In the genomic region with DNA sequence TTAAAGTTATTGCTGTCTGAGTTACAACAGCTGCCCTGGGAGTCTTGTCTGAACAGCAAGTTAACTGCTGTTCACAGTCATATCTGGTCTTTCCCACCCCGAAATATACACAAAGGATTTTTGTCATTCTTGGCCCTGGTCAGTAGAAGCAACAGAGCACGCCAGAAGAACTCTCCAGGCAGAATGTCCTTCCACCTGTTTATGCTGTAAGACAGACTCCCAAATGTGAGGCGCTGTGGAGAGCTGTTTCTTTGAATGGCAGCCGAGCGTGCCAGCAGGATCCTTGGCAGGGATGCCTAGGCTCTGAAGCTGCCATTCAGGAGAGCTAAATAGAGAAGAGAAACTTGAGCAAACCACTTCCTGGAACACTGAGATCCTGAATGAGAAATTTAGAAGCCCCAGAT, we compare ENCODE assay signal across 7 mouse cellular contexts. TPM values are rescaled to one million over a fixed set of nuclear protein-coding genes. Genes with fewer than 3 reads are reported as not detected.
DNase-seq lines count a peak whose midpoint lies in the region; ATAC-seq and TF ChIP-seq lines count a peak whose summit lies in the region.

No protein-coding gene starts in this region.

- peak; percentile 35 for TF ChIP-seq CTCF in intestine, postnatal 0 days (IDR thresholded peaks at IDR 0.05; ENCODE audit: low read depth)

- peak overlapping the region; percentile 41; the same call in 1 of the 2 replicates for H3K27ac ChIP-seq in intestine, postnatal 0 days (ENCODE audit: low read depth, low read length)
- peak overlapping the region; percentile 56 for H3K27ac ChIP-seq in neural tube, embryonic 15.5 days (replicated peaks)

- DNase-seq in adrenal gland, postnatal 25 days: peak; percentile 38
- peak; percentile 88 for DNase-seq in cerebellum, adult 9-10 months
- DNase-seq in gastrocnemius, adult 8-10 months (ENCODE audit: low spot score in 2 of 2): peak; percentile 87 to 89
- DNase-seq in left cerebral cortex, adult 9 months (ENCODE audit: low spot score in 2 of 2): peak; percentile 79 to 89
- DNase-seq in thymus, postnatal 14 days: no peak

- H3K9me3 ChIP-seq in intestine, postnatal 0 days (ENCODE audit: control insufficient read depth): no peaks in the 10 kb centered on the region
- no peaks in the 10 kb centered on the region for H3K9me3 ChIP-seq in neural tube, embryonic 15.5 days (replicated peaks)

- 0 out of 2 replicates have a peak, but pooled peaks cover 3% of the 10 kb centered on the region for H3K4me1 ChIP-seq in intestine, postnatal 0 days (replicated peaks; ENCODE audit: control insufficient read depth, insufficient read depth, low read length)
- H3K4me1 ChIP-seq in neural tube, embryonic 15.5 days: no peaks in the 10 kb centered on the region

- no peak overlapping the region for H3K4me3 ChIP-seq in intestine, postnatal 0 days (ENCODE audit: low read depth, low read length)
- no peak overlapping the region for H3K4me3 ChIP-seq in neural tube, embryonic 15.5 days (replicated peaks)

- peak overlapping the region; percentile 10; the same call in 1 of the 2 replicates for H3K4me2 ChIP-seq in intestine, postnatal 0 days (replicated peaks; ENCODE audit: low read depth)
- H3K4me2 ChIP-seq in neural tube, embryonic 15.5 days: no peak overlapping the region

- 52% methylated on average over 5 of the region's 5 CpGs for WGBS in intestine, postnatal 0 days
- 48% methylated on average over 5 of the region's 5 CpGs for WGBS in neural tube, embryonic 15.5 days

- H3K9ac ChIP-seq in intestine, postnatal 0 days (ENCODE audit: low read depth, low read length): no peak overlapping the region
- no peak overlapping the region for H3K9ac ChIP-seq in neural tube, embryonic 15.5 days (replicated peaks)

- H3K27me3 ChIP-seq in intestine, postnatal 0 days (replicated peaks; ENCODE audit: control insufficient read depth, insufficient read depth, low read length): no peaks in the 10 kb centered on the region
- H3K27me3 ChIP-seq in neural tube, embryonic 15.5 days (replicated peaks): no peaks in the 10 kb centered on the region

- no peak for ATAC-seq in intestine, postnatal 0 days
- peak; percentile 66; the same call in 1 of the 2 replicates for ATAC-seq in neural tube, embryonic 15.5 days (ENCODE audit: low FRiP score)

- H3K36me3 ChIP-seq in intestine, postnatal 0 days (ENCODE audit: control insufficient read depth, insufficient read depth): no peaks in the 10 kb centered on the region
- no peaks in the 10 kb centered on the region for H3K36me3 ChIP-seq in neural tube, embryonic 15.5 days

RNA-seq across cellular contexts. Expression of gene Herpud2, which starts 23.4 kb away (rescaled TPM):
- 55.4 and 59.4 TPM in 2 replicates for total RNA-seq in adrenal gland, postnatal 25 days (2021)
- total RNA-seq in gastrocnemius, adult 8-10 months (2022): 10 to 100 TPM; 47.3 to 56.0 (median 51.9) TPM
- 21.6 and 21.9 TPM in 2 replicates for polyA plus RNA-seq in intestine, postnatal 0 days (2015; fragmentation: Nextera tagmentation; extraction: Ambion mirVana)
- polyA plus RNA-seq in neural tube, embryonic 15.5 days (2015; fragmentation: Nextera tagmentation; extraction: Ambion mirVana): 31.6 and 33.9 TPM in 2 replicates
